Mouse (Mus musculus) spleen, adult 2 months (tissue): Measurements from ENCODE around the gene Cmip. TPM values are rescaled to one million over a fixed set of nuclear protein-coding genes. Genes with fewer than 3 reads are reported as not detected.

Experiments used
- DNase-seq, 2 experiments: peaks; one replicate each; pipeline versions ENCODE4 v3.0.0 to v3.0.0-alpha.2; 2012 to 2021; ENCODE audit warnings: low spot score in 2 of 2, low read depth in 1 of 2
- H3K27ac ChIP-seq: fragments of 200-500 bp; 2 replicates; pipeline ENCODE4 v1.5.1; 2012; ENCODE audit warnings: low read length, inconsistent platforms; ENCODE audit not compliant: insufficient read depth
- H3K27me3 ChIP-seq: fragments of 200-500 bp; 2 replicates; pipeline ENCODE4 v1.6.1; 2012; ENCODE audit warnings: mild to moderate bottlenecking, moderate library complexity, low read length, inconsistent platforms; ENCODE audit not compliant: control insufficient read depth, insufficient read depth
- H3K36me3 ChIP-seq: fragments of 200-500 bp; 2 replicates; pipeline ENCODE4 v1.6.1; 2012; ENCODE audit warnings: mild to moderate bottlenecking, low read length, inconsistent platforms; ENCODE audit not compliant: control insufficient read depth, insufficient read depth
- H3K4me1 ChIP-seq: fragments of 200-500 bp; 2 replicates; pipeline ENCODE4 v1.6.1; 2011; ENCODE audit warnings: inconsistent platforms; ENCODE audit not compliant: control insufficient read depth, insufficient read depth, insufficient read length
- H3K4me3 ChIP-seq: fragments of 200-500 bp; 2 replicates; pipeline ENCODE4 v1.5.1; 2011; ENCODE audit warnings: mild to moderate bottlenecking, inconsistent platforms; ENCODE audit not compliant: insufficient read depth, insufficient read length; ENCODE audit errors: extremely low read depth
- CTCF ChIP-seq: fragments of 200-500 bp; IDR thresholded peaks from 2 replicates; pipeline ENCODE4 v1.5.1; 2011; ENCODE audit warnings: mild to moderate bottlenecking, inconsistent platforms; ENCODE audit not compliant: insufficient read depth, insufficient read length, insufficient replicate concordance; ENCODE audit errors: extremely low read depth
- POLR2A ChIP-seq: fragments of 200-500 bp; IDR thresholded peaks from 2 replicates; pipeline ENCODE4 v1.6.1; 2011; ENCODE audit warnings: low read depth, low read length, inconsistent platforms
- WGBS: fragments of 180-500 bp; shearing (Covaris S2); methylation state at CpG from one replicate; pipeline ENCODE4 v1.1.7; 2018; 5-methylcytosine and 5-hydroxymethylcytosine counted together
- polyA plus RNA-seq: library from polyadenylated mRNA; depleted of rRNA; stranded (reverse); fragments of >200 nt; gene quantifications from 2 replicates; pipeline ENCODE4 v1.2.3, GENCODE M21; 2012

Cmip gene
- polyA plus RNA-seq, 1 experiment: 48.2 TPM

GRCm38 (mm10) chr8:117328758-117329157 is 71.9 kb downstream of the Cmip start:
- Histone ChIP-seq H3K4me3 (no peak overlapping the region), H3K36me3 (peaks cover 2% of the 10 kb centered on the region; the same call in 1 of the 2 replicates), H3K27me3 (no peaks in the 10 kb centered on the region), H3K27ac (no peak overlapping the region), H3K4me1 (peaks cover 11% of the 10 kb centered on the region; the same call in 1 of the 2 replicates)
- TF ChIP-seq POLR2A: no peak
- TF ChIP-seq CTCF: no peak
- 76% methylated on average over 9 of the region's 9 CpGs for WGBS
- DNase-seq: no peak

GRCm38 (mm10) chr8:117329167-117329566 is 72.3 kb downstream of the Cmip start:
- no peak for DNase-seq
- no peak overlapping the region for H3K4me3 ChIP-seq
- no peak overlapping the region for H3K27ac ChIP-seq
- 88% methylated on average over 9 of the region's 9 CpGs for WGBS
- TF ChIP-seq POLR2A (no peak), CTCF (no peak)
- no peaks in the 10 kb centered on the region for H3K27me3 ChIP-seq
- peaks cover 2% of the 10 kb centered on the region; the same call in 1 of the 2 replicates for H3K36me3 ChIP-seq
- peaks cover 14% of the 10 kb centered on the region; the same call in 1 of the 2 replicates for H3K4me1 ChIP-seq

- H3K4me1 ChIP-seq: peaks cover 19% of the 10 kb centered on the region; the same call in 1 of the 2 replicates
- no peak for DNase-seq
- TF ChIP-seq CTCF (no peak), POLR2A (no peak)
- 86% methylated on average over 2 of the region's 2 CpGs for WGBS
- no peak overlapping the region for H3K4me3 ChIP-seq
- H3K36me3 ChIP-seq: peaks cover 2% of the 10 kb centered on the region; the same call in 1 of the 2 replicates
- H3K27ac ChIP-seq: no peak overlapping the region
- no peaks in the 10 kb centered on the region for H3K27me3 ChIP-seq
These were observed 73.0 kb downstream of the Cmip start for GRCm38 (mm10) chr8:117329903-117330302.

GRCm38 (mm10) chr8:117332229-117333010 is 75.6 kb downstream of the Cmip start:
- H3K4me1 ChIP-seq: peaks cover 23% of the 10 kb centered on the region; the same call in 1 of the 2 replicates
- no peak overlapping the region for H3K4me3 ChIP-seq
- no peak for DNase-seq
- no peaks in the 10 kb centered on the region for H3K36me3 ChIP-seq
- no peak overlapping the region for H3K27ac ChIP-seq
- H3K27me3 ChIP-seq: no peaks in the 10 kb centered on the region
- WGBS: 86% methylated on average over 27 of the region's 27 CpGs
- TF ChIP-seq POLR2A (no peak), CTCF (no peak)

GRCm38 (mm10) chr8:117333619-117334018 is 76.8 kb downstream of the Cmip start:
- DNase-seq: no peak
- Histone ChIP-seq H3K27ac (no peak overlapping the region), H3K27me3 (no peaks in the 10 kb centered on the region), H3K4me3 (no peak overlapping the region), H3K4me1 (peaks cover 31% of the 10 kb centered on the region; the same call in 1 of the 2 replicates), H3K36me3 (no peaks in the 10 kb centered on the region)
- WGBS: 67% methylated on average over 6 of the region's 6 CpGs
- no peak for TF ChIP-seq POLR2A
- TF ChIP-seq CTCF: no peak

GRCm38 (mm10) chr8:117334058-117334747 is 77.3 kb downstream of the Cmip start:
- no peak overlapping the region for H3K4me3 ChIP-seq
- TF ChIP-seq CTCF: no peak
- no peak for TF ChIP-seq POLR2A
- H3K27me3 ChIP-seq: no peaks in the 10 kb centered on the region
- H3K27ac ChIP-seq: no peak overlapping the region; the same call in 1 of the 2 replicates
- DNase-seq: no peak
- 51% methylated on average over 10 of the region's 10 CpGs for WGBS
- no peaks in the 10 kb centered on the region for H3K36me3 ChIP-seq
- peaks cover 36% of the 10 kb centered on the region; the same call in 1 of the 2 replicates for H3K4me1 ChIP-seq

- peaks cover 42% of the 10 kb centered on the region for H3K4me1 ChIP-seq
- H3K36me3 ChIP-seq: no peaks in the 10 kb centered on the region
- H3K27ac ChIP-seq: no peak overlapping the region
- no peak for TF ChIP-seq POLR2A
- TF ChIP-seq CTCF: no peak
- H3K27me3 ChIP-seq: no peaks in the 10 kb centered on the region
- no peak overlapping the region for H3K4me3 ChIP-seq
- DNase-seq: no peak
- WGBS: 64% methylated on average over 14 of the region's 14 CpGs
These were observed 78.0 kb downstream of the Cmip start for GRCm38 (mm10) chr8:117334748-117335393.
